Mouse (Mus musculus): ENCODE measurements around the gene Gm21969. TPM values are rescaled to one million over a fixed set of nuclear protein-coding genes. Genes with fewer than 3 reads are reported as not detected.

Gene Gm21969
- polyA plus RNA-seq, 1 experiment from 2014 or later = not detected

DNA sequence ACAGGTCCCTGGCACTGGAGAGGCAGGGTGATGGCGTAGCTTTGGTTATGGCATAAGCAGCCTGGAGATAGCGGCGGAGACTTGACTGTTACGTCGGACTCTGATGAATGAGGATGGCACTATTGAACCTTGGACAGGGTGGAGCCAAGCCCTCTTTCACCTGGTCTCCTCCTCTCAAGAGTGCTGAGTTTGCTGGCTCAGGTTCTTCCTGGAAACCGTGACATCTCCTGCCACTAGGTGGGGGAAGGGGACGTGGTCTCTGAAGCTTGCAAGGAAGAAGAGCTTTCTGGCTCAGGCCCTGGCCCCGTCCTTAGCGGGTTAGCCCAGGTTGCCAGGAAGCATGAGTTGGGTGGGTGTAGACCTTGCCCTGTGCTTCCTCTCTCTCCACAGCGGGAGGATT is 27.2 kb downstream of the Gm21969 start:
- Histone ChIP-seq H3K4me3 (no peak overlapping the region), H3K4me1 (no peaks in the 10 kb centered on the region), H3K27ac (no peak overlapping the region), H3K36me3 (replicated peaks) (peaks cover 3% of the 10 kb centered on the region; the same call in 1 of the 2 replicates), H3K9me3 (no peaks in the 10 kb centered on the region), H3K27me3 (ENCODE audit: poor library complexity, severe bottlenecking) (no peaks in the 10 kb centered on the region)
- DNase-seq (ENCODE audit: extremely low spot score, low spot score) = no peak
- 77% methylated on average over 10 of the region's 10 CpGs for WGBS

DNA sequence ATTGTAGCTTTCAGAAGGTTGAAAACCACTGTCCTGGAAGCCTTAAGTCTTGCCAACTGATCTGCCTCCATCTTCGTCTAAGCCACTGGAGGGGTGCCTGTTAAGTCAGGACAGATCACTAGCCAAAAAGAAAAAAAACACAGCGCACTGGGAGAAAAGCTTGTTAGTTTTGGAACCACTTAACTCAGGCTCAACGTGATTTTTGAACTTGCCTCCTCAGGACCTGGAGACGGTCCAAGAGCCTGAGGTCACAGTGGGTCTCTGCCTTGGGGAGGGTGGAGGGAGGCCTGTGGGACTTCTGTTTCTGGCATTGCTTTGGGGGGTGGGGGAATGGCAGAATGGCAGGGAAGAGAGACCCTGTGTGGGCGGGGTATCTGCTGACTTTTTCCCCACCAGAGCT is 28.2 kb downstream of the Gm21969 start:
- Histone ChIP-seq H3K4me3 (no peak overlapping the region), H3K36me3 (replicated peaks) (peaks cover 9% of the 10 kb centered on the region; the same call in 1 of the 2 replicates), H3K27me3 (ENCODE audit: poor library complexity, severe bottlenecking) (no peaks in the 10 kb centered on the region), H3K27ac (no peak overlapping the region), H3K9me3 (no peaks in the 10 kb centered on the region), H3K4me1 (no peaks in the 10 kb centered on the region)
- DNase-seq (ENCODE audit: extremely low spot score, low spot score) = no peak
- 83% methylated on average over 5 of the region's 5 CpGs for WGBS

DNA sequence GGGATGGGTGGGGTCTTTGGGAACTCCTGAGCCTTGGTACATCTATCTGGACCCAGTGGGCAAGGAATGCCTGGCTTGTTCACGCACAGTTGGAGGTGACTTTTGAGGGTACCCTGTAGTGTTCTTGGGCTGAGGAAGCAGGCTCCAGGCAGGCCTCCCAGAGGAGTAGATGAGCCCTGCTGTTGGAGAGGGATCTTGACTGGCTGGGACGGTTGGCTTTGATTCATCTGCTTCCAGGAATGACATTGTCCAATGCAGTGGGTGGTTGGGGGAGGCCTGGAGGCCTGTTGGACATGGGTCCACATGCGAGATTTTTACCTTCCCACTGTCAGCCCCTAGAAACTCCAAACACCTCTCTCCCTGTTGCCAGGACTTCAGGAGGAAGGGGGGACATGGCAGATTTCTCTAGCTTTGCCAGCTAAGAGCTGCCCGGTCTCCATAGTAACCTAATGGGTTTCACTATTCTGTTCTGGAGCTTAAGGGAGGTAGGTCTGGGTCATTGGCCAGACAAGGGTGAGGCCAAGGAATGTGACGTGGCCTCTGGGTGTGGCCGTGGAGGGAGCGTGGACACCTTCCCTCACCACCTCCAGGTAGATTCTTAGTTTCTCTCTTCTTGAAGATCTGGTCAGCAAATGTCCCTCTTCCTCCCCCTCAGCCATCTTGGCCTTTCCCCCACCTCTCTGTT is 28.7 kb downstream of the Gm21969 start:
- Histone ChIP-seq H3K4me1 (no peaks in the 10 kb centered on the region), H3K36me3 (replicated peaks) (peaks cover 9% of the 10 kb centered on the region; the same call in 1 of the 2 replicates), H3K9me3 (no peaks in the 10 kb centered on the region), H3K27ac (no peak overlapping the region), H3K4me3 (no peak overlapping the region), H3K27me3 (ENCODE audit: poor library complexity, severe bottlenecking) (no peaks in the 10 kb centered on the region)
- no peak for DNase-seq (ENCODE audit: extremely low spot score, low spot score)
- 89% methylated on average over 7 of the region's 7 CpGs for WGBS

DNA sequence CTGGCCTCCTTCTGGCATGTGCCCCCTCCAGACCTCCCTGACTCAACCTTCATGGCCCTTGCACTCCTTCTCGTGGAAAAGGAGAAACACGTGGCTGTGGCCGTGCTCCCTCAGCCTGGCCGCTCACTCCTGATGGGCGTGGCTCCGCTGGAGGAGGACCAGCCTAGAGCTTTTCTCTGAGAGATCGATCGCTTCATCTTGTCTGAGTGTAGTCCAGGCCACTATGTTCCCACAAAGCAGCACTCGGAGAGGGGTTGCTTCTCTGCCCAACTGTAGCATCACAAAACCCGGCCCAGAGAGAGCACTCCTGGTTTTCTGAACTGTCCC is 29.2 kb downstream of the Gm21969 start:
- DNase-seq (ENCODE audit: extremely low spot score, low spot score) = no peak
- Histone ChIP-seq H3K36me3 (replicated peaks) (peaks cover 13% of the 10 kb centered on the region; the same call in 1 of the 2 replicates), H3K27me3 (ENCODE audit: poor library complexity, severe bottlenecking) (0 out of 2 replicates have a peak, but pooled peaks cover 4% of the 10 kb centered on the region), H3K9me3 (no peaks in the 10 kb centered on the region), H3K4me1 (no peaks in the 10 kb centered on the region), H3K27ac (no peak overlapping the region), H3K4me3 (no peak overlapping the region)
- WGBS = 86% methylated on average over 10 of the region's 10 CpGs

DNA sequence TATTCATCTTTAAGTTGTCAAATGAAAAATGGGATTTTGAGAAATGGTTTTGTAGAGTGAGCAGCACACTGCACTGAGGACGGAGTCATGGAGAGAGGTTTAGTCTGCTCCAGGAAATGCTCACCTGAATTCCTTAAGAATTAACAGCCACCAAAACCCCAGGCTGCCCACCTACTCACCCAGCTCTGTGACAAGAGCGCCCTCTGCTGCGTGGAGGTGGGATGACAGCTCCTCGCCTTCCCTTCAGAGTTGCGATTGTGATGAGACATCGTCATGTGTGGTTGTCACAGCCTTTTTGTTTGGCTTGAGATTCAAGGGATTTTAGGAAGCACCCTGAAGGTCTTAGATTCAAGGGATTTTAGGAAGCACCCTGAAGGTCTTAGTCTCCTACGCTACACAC is 33.4 kb downstream of the Gm21969 start:
- H3K9me3 ChIP-seq = no peaks in the 10 kb centered on the region
- no peak overlapping the region for H3K4me3 ChIP-seq
- peaks cover 25% of the 10 kb centered on the region for H3K27me3 ChIP-seq (ENCODE audit: poor library complexity, severe bottlenecking)
- peaks cover 22% of the 10 kb centered on the region for H3K4me1 ChIP-seq
- DNase-seq (ENCODE audit: extremely low spot score, low spot score) = peak; percentile 71
- 31% methylated on average over 7 of the region's 7 CpGs for WGBS
- no peak overlapping the region for H3K27ac ChIP-seq
- H3K36me3 ChIP-seq (replicated peaks) = peaks cover 19% of the 10 kb centered on the region

GRCm38 (mm10) chr4:139637847-139638246 is 34.9 kb downstream of the Gm21969 start:
- Histone ChIP-seq H3K9me3 (no peaks in the 10 kb centered on the region), H3K4me3 (no peak overlapping the region), H3K27ac (no peak overlapping the region), H3K27me3 (ENCODE audit: poor library complexity, severe bottlenecking) (peaks cover 39% of the 10 kb centered on the region), H3K36me3 (replicated peaks) (peaks cover 19% of the 10 kb centered on the region), H3K4me1 (peaks cover 36% of the 10 kb centered on the region)
- DNase-seq (ENCODE audit: extremely low spot score, low spot score) = no peak
- WGBS = 92% methylated on average over 9 of the region's 9 CpGs

DNA sequence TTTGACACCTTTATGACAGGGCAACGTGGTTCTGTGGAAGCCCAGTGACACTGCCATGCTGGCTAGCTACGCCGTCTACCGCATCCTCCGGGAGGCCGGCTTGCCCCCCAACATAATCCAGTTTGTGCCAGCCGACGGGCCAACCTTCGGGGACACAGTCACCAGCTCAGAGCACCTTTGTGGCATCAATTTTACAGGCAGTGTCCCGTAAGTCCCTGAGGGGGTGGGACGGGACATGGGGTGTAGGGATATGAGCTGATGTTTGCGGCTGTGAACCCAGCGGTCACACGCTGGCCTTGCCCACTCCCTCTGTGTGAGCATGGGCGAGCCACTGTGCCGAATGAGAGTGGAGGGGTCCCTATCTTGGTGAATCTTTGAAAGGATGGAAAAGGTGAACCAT is 35.4 kb downstream of the Gm21969 start:
- H3K27ac ChIP-seq = no peak overlapping the region
- H3K27me3 ChIP-seq (ENCODE audit: poor library complexity, severe bottlenecking) = peaks cover 44% of the 10 kb centered on the region
- H3K9me3 ChIP-seq = no peaks in the 10 kb centered on the region
- H3K36me3 ChIP-seq (replicated peaks) = peaks cover 22% of the 10 kb centered on the region
- DNase-seq (ENCODE audit: extremely low spot score, low spot score) = no peak
- no peak overlapping the region for H3K4me3 ChIP-seq
- peaks cover 36% of the 10 kb centered on the region for H3K4me1 ChIP-seq
- WGBS = 94% methylated on average over 16 of the region's 16 CpGs

GRCm38 (mm10) chr4:139639801-139640200 is 36.8 kb downstream of the Gm21969 start:
- H3K27me3 ChIP-seq (ENCODE audit: poor library complexity, severe bottlenecking) = peaks cover 53% of the 10 kb centered on the region
- H3K27ac ChIP-seq = 0 out of 2 replicates have a peak overlapping the region, but pooled peaks have one; percentile 33
- WGBS = 57% methylated on average over 12 of the region's 12 CpGs
- H3K36me3 ChIP-seq (replicated peaks) = peaks cover 24% of the 10 kb centered on the region
- no peak for DNase-seq (ENCODE audit: extremely low spot score, low spot score)
- no peak overlapping the region for H3K4me3 ChIP-seq
- peaks cover 46% of the 10 kb centered on the region for H3K4me1 ChIP-seq
- H3K9me3 ChIP-seq = no peaks in the 10 kb centered on the region

GRCm38 (mm10) chr4:139640333-139640732 is 37.3 kb downstream of the Gm21969 start:
- H3K27ac ChIP-seq = no peak overlapping the region
- WGBS = 67% methylated on average over 12 of the region's 12 CpGs

GRCm38 (mm10) chr4:139640775-139641174 is 37.8 kb downstream of the Gm21969 start:
- no peak for DNase-seq (ENCODE audit: extremely low spot score, low spot score)
- H3K4me1 ChIP-seq = peaks cover 46% of the 10 kb centered on the region
- 56% methylated on average over 6 of the region's 6 CpGs for WGBS
- H3K9me3 ChIP-seq = no peaks in the 10 kb centered on the region
- H3K36me3 ChIP-seq (replicated peaks) = peaks cover 24% of the 10 kb centered on the region
- peaks cover 55% of the 10 kb centered on the region for H3K27me3 ChIP-seq (ENCODE audit: poor library complexity, severe bottlenecking)
- no peak overlapping the region for H3K27ac ChIP-seq
- H3K4me3 ChIP-seq = no peak overlapping the region

More at GRCm38 (mm10) chr4:139640333-139640732, 37.3 kb downstream of the Gm21969 start:
- no peaks in the 10 kb centered on the region for H3K9me3 ChIP-seq
- peaks cover 55% of the 10 kb centered on the region for H3K27me3 ChIP-seq (ENCODE audit: poor library complexity, severe bottlenecking)
- H3K36me3 ChIP-seq (replicated peaks) = peaks cover 28% of the 10 kb centered on the region
- no peak for DNase-seq (ENCODE audit: extremely low spot score, low spot score)
- no peak overlapping the region for H3K4me3 ChIP-seq
- peaks cover 46% of the 10 kb centered on the region for H3K4me1 ChIP-seq

DNA sequence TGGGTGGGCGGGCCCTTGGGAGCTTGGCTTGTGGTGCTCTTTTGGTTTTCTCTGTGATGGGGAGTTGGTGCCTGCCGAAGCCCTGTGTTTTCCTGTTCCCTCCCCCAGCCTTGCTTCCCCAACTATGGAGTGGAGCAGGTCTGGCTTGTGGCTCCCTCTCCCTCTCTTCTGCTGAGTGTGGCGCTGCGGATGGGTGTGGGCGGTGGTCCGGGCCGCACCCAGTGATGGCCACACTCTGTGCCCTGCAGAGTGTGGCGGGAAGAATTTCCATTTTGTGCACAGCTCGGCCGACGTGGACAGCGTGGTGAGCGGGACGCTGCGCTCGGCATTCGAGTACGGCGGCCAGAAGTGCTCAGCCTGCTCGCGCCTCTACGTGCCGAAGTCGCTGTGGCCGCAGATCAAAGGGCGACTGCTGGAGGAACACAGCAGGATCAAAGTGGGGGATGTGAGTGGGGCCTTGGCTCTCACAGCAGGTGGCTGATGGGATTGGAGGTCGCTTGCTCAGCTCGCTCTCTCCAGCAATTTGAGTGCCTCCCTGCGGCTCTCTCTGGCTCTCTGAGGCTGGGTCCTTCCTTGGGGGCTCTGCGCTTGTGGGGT is 38.9 kb downstream of the Gm21969 start:
- DNase-seq (ENCODE audit: extremely low spot score, low spot score) = peak; percentile 49

DNA sequence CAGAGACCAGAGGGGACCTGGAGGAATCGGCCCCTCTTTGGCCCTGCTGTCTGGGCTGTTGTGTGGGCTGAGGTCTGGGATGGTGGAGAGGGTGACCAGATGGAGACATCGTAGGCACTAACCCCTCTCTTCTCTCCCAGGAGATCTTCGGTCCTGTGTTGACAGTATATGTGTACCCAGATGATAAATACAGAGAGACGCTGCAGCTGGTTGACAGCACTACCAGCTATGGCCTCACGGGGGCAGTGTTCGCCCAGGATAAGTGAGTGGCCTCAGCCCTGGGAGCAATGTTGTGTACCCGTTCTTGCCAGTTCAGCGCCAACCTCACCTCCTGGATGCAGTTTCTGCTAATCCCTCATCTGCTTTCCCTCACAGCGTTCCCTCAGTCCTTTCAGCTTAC is 41.0 kb downstream of the Gm21969 start:
- Histone ChIP-seq H3K27ac (no peak overlapping the region), H3K27me3 (ENCODE audit: poor library complexity, severe bottlenecking) (peaks cover 51% of the 10 kb centered on the region), H3K4me1 (peaks cover 46% of the 10 kb centered on the region), H3K9me3 (no peaks in the 10 kb centered on the region), H3K4me3 (no peak overlapping the region), H3K36me3 (replicated peaks) (peaks cover 28% of the 10 kb centered on the region)
- 18% methylated on average over 9 of the region's 9 CpGs for WGBS
- peak; percentile 88 for DNase-seq (ENCODE audit: extremely low spot score, low spot score)

More for the DNA sequence above, 38.9 kb downstream of the Gm21969 start:
- peaks cover 46% of the 10 kb centered on the region for H3K4me1 ChIP-seq
- H3K4me3 ChIP-seq = peak overlapping the region; percentile 48
- H3K27ac ChIP-seq = peak overlapping the region; percentile 75
- no peaks in the 10 kb centered on the region for H3K9me3 ChIP-seq
- H3K27me3 ChIP-seq (ENCODE audit: poor library complexity, severe bottlenecking) = peaks cover 53% of the 10 kb centered on the region
- WGBS = under 1% methylated on average over 30 of the region's 30 CpGs
- H3K36me3 ChIP-seq (replicated peaks) = peaks cover 26% of the 10 kb centered on the region

- no peak overlapping the region for H3K4me3 ChIP-seq
- DNase-seq (ENCODE audit: extremely low spot score, low spot score) = no peak
- no peaks in the 10 kb centered on the region for H3K9me3 ChIP-seq
- 82% methylated on average over 7 of the region's 7 CpGs for WGBS
- H3K27ac ChIP-seq = no peak overlapping the region
- H3K36me3 ChIP-seq (replicated peaks) = peaks cover 28% of the 10 kb centered on the region
- H3K27me3 ChIP-seq (ENCODE audit: poor library complexity, severe bottlenecking) = peaks cover 25% of the 10 kb centered on the region
- peaks cover 26% of the 10 kb centered on the region for H3K4me1 ChIP-seq
Observed at GRCm38 (mm10) chr4:139646916-139647315, 43.9 kb downstream of the Gm21969 start.

All from forebrain, embryonic 10.5 days (tissue).